Mouse (Mus musculus) CD4-positive naive resting alpha-beta T cell, adult 76 days (primary cell): ENCODE measurements around the gene Ift140. TPM values are rescaled to one million over a fixed set of nuclear protein-coding genes. Genes with fewer than 3 reads are reported as not detected.

Experiments
- total RNA-seq: library from RNA; stranded (reverse); gene quantifications from one replicate; pipeline ENCODE4 v1.2.4, GENCODE M21; 2023

Ift140 gene
- total RNA-seq = 23.8 TPM

DNA sequence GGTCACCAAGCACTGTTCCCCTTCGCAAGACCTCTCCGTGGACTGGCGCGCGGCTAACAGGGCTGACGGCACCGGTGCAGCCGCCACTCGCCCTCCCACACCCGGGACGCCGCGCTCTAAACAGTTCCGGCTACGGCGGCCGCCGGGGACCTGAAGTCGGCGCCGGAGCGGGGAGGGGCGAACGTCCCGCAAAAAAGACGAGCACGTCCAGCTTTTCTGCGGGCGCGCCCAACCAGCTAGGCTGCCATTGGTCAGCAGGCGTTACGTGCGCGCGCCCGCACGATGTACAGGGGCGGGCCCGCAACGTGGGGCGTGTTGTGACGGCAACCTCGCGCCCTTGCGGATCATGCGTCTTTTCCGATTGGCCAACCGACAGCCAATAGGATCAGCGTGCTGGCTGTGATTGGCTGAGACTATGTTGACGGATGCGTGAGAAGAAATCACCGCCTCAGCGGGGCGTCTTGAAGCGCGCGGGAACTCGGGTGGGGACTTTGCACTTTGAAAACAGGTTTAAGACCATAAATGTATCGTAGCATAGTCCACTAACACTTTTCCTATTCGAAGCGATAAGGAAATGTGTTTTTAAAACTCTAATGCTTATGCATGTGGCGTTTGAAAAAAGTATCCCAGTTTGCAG is at the start of gene Ift140, which contains the start of gene Cramp1l:
Ift140 (plus strand) TSS at position 431 of the 637 bp plus-strand sequence.
Cramp1l (minus strand) TSS at position 134 of the 637 bp plus-strand sequence.

DNA sequence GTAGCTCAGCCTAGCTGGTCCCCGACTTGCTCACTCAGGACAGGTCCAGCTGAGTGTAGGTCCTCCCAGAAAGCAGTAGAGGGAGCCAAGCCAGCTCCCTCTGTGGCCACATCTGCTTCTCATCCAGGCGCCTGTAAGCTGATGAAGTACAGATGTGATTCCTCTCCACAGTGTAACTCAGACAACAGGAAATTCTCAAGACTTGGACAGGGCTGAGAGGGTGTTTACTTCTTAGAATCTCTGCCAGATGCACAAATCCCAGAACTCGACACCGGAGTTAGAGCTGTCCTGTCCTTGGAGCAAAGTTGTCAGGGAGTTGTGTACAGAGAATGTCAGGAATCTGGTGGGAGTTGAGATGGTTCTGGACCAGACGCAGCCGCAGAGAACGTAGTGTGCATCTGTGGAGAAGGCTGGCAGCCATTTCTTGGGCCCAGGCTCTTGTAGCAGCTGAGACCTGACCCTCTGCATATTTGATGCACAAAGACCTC is 67.6 kb downstream of the Ift140 start, which contains the start of gene Tmem204:
Tmem204 (minus strand) TSS at position 148 of the 488 bp plus-strand sequence.

DNA sequence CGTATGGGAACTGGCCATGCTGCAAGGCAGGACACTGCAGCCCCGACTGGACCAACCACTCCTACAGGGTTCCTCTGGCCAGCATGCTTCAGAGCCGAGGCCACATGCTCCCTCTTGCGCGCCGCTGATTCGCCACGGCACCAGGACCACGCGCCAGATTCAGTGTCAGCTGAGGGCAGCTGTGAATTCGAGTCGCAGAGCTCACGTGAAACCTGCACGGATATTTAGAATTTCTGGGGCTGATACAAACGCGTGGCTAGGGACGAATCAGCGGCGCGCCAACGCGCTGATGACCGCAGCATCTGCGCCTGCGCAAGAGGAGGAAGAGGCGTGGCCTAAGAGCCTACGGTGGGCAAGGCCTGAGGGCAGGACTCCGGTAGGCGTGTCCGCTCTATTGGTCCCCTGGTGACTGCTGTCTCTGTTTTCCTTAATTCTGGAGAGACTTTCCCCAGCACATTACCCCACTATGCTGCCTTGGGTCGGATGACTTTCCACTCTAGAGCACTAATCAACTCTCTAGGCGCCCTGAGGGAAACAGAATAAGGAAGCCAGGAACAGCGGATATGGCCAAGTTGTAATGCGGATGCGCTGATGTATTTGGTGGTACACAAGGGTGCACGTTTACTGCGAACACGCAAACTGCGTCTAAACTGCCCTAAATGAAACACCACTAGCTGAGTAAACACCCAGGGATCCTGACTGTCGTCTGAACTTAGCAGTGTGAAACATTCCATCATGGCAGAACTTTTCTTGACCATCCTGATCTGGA is 100.0 kb downstream of the Ift140 start, which contains the start of gene Telo2:
Telo2 (minus strand) TSS at position 304 of the 769 bp plus-strand sequence.

DNA sequence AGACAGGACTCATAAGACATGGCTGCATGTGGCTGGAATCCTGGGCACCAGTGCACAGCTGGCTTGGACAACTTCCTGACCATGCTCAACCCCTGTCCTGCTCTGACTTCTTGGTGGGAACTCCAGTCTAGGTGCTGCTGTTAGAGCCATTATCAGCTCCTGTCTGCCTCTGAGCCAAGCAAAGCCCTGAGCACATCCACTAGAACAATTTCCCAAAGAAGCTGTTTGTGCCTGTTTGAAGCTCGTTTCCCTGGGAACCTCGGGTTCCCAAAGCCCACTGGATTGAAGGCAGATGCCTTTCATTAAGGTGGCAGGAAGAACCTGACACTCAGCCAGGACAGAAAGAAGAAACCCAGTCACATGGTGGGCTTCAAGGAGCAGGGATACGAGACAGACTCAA is 104.5 kb downstream of the Ift140 start, which contains the start of gene Ptx4:
Ptx4 (plus strand) TSS at position 355 of the 400 bp plus-strand sequence.

DNA sequence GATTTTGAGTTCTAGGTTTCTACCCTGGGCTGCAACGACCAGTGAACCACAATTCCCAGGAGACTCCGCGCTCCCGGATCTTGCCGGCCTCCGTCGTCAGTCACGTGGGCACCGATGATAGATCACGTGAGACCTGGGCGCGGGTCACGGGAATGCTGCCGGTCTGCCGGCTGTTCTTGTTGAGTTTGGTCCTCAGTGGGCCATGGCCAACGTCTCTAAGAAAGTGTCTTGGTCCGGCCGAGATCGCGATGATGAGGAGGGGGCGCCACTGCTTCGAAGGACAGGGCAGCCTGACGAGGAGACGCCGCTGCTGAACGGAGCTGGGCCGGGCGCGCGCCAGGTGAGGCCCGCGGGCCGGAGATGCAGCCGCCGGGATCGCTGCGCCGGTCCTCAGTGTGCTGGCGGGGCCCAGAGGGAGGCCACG is 117.4 kb downstream of the Ift140 start, which contains the start of gene Clcn7:
Clcn7 (plus strand) TSS at position 117 of the 424 bp plus-strand sequence.

Other genes with a start within 250 kb of the Ift140 start
- gene Meiob, start 211.8 kb upstream of the Ift140 start, total RNA-seq = not detected
- 29.9 TPM for gene Hagh, start 175.9 kb upstream of the Ift140 start, total RNA-seq
- gene Fahd1, start 165.7 kb upstream of the Ift140 start, total RNA-seq = 2.1 TPM
- not detected for gene Igfals, start 150.1 kb upstream of the Ift140 start, total RNA-seq
- 56.2 TPM for gene Nubp2, start 129.7 kb upstream of the Ift140 start, total RNA-seq
- gene Spsb3, start 129.4 kb upstream of the Ift140 start, total RNA-seq = 27.0 TPM
- 66.7 TPM for gene Eme2, start 121.0 kb upstream of the Ift140 start, total RNA-seq
- gene Mrps34, start 121.0 kb upstream of the Ift140 start, total RNA-seq = 40.3 TPM
- gene Nme3, start 119.6 kb upstream of the Ift140 start, total RNA-seq = 15.3 TPM
- gene Mapk8ip3, start 79.1 kb upstream of the Ift140 start, total RNA-seq = 222 TPM
- 22.7 TPM for gene Jpt2, start 55.4 kb upstream of the Ift140 start, total RNA-seq
- gene Cramp1l, start 297 bp upstream of the Ift140 start, total RNA-seq = 35.0 TPM
- gene Tmem204, start 67.5 kb downstream of the Ift140 start, total RNA-seq = not detected
- gene Telo2, start 99.9 kb downstream of the Ift140 start, total RNA-seq = 37.1 TPM
- not detected for gene Ptx4, start 104.7 kb downstream of the Ift140 start, total RNA-seq
- gene Clcn7, start 117.3 kb downstream of the Ift140 start, total RNA-seq = 33.9 TPM
- 0.29 TPM for gene Ccdc154, start 146.4 kb downstream of the Ift140 start, total RNA-seq
- not detected for gene Gm38655, start 159.4 kb downstream of the Ift140 start, total RNA-seq
- gene BC003965, start 168.5 kb downstream of the Ift140 start, total RNA-seq = 10.6 TPM
- 97.5 TPM for gene Unkl, start 172.3 kb downstream of the Ift140 start, total RNA-seq
- gene Gnptg, start 224.0 kb downstream of the Ift140 start, total RNA-seq = 37.9 TPM
- 17.6 TPM for gene Tsr3, start 224.1 kb downstream of the Ift140 start, total RNA-seq
- 5.7 TPM for gene Baiap3, start 240.3 kb downstream of the Ift140 start, total RNA-seq